8 mouse cellular contexts compared by ENCODE assay signal in the genomic region with DNA sequence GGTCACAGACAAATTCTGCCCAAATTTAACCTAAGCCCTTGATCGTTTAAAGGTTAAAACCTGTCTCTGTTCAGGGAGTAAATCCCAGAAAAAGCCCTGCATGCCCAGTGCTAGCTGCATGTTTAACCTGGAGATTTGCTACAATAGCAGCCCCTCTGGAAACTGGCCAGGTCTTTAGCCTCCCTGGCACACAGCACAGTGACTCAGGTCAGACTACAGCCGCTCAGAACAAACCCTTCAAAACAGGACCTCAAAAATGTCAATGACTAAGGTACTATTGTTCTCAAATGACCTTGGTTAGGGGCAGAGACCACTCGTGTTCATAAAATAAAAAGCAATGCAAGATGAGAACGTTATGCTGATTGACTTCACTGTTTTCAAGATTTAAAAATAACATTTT.
DNase-seq lines count a peak whose midpoint lies in the region; ATAC-seq and TF ChIP-seq lines count a peak whose summit lies in the region.
"Had no signal": no experiment of that assay in that cellular context is flagged by ENCODE, and none has a peak within 500 bp of the region (broad histone marks: within the 10 kb centered on the region; RNA-seq: fewer than 3 reads in every experiment).

No protein-coding gene starts in this region.

- ATAC-seq in intestine, embryonic 16.5 days = peak; percentile 58; the same call in 1 of the 2 replicates

- 49% methylated on average over 4 of the region's 4 CpGs for WGBS in intestine, embryonic 16.5 days

- no peak overlapping the region for H3K9ac ChIP-seq in intestine, embryonic 16.5 days (ENCODE audit: low read depth, low read length)
- H3K9ac ChIP-seq: neural tube, embryonic 13.5 days had no signal

- H3K27ac ChIP-seq in embryonic fibroblast, embryonic 13.5 days (ENCODE audit: insufficient read depth, low read length) = peak overlapping the region; percentile 82
- no peak overlapping the region; the same call in 1 of the 2 replicates for H3K27ac ChIP-seq in intestine, embryonic 16.5 days (ENCODE audit: low read length)
- H3K27ac ChIP-seq in left cerebral cortex, adult 2 months = no peak overlapping the region
- H3K27ac ChIP-seq: neural tube, embryonic 13.5 days had no signal

- intact Hi-C loops in left cerebral cortex, adult 2 months (cut with DNase I) = no loop called here

- TF ChIP-seq CTCF in embryonic fibroblast, embryonic 13.5 days (IDR thresholded peaks at IDR 0.05; ENCODE audit: borderline replicate concordance, insufficient read depth, low read length) = no peak
- no peak for TF ChIP-seq CTCF in left cerebral cortex, adult 2 months (IDR thresholded peaks at IDR 0.05)

- H3K4me2 ChIP-seq in intestine, embryonic 16.5 days (ENCODE audit: low read depth, low read length) = no peak overlapping the region
- H3K4me2 ChIP-seq: neural tube, embryonic 13.5 days had no signal

- no peaks in the 10 kb centered on the region for H3K27me3 ChIP-seq in intestine, embryonic 16.5 days (replicated peaks; ENCODE audit: control insufficient read depth, insufficient read depth, low read length)
- H3K27me3 ChIP-seq: neural tube, embryonic 13.5 days had no signal

- TF ChIP-seq POLR2A in embryonic fibroblast, embryonic 13.5 days (IDR thresholded peaks at IDR 0.05; ENCODE audit: low read depth, low read length) = no peak

- H3K9me3 ChIP-seq in intestine, embryonic 16.5 days (ENCODE audit: control insufficient read depth, low read length) = no peaks in the 10 kb centered on the region
- H3K9me3 ChIP-seq: neural tube, embryonic 13.5 days had no signal

- no peak overlapping the region for H3K4me3 ChIP-seq in embryonic fibroblast, embryonic 13.5 days (ENCODE audit: insufficient read depth, low read length)
- H3K4me3 ChIP-seq in intestine, embryonic 16.5 days (ENCODE audit: low read length) = no peak overlapping the region
- H3K4me3 ChIP-seq in left cerebral cortex, adult 2 months = no peak overlapping the region
- H3K4me3 ChIP-seq: neural tube, embryonic 13.5 days had no signal

- DNase-seq in adrenal gland, adult 2 months = peak; percentile 81
- DNase-seq in lung, postnatal 4 days = peak; percentile 52 to 69
- no peak for DNase-seq in layer of hippocampus, adult 11-12 months (ENCODE audit: low spot score)
- no peak for DNase-seq in urinary bladder, postnatal 25 days (ENCODE audit: low spot score)
- DNase-seq in left cerebral cortex, adult 2 months (ENCODE audit: extremely low spot score in 1 of 2, low spot score in 2 of 2) = no peak

- H3K36me3 ChIP-seq in intestine, embryonic 16.5 days (ENCODE audit: control insufficient read depth, insufficient read depth, low read length) = no peaks in the 10 kb centered on the region
- H3K36me3 ChIP-seq: neural tube, embryonic 13.5 days had no signal

- H3K4me1 ChIP-seq in embryonic fibroblast, embryonic 13.5 days (ENCODE audit: control insufficient read depth, insufficient read depth, low read length) = peaks cover 11% of the 10 kb centered on the region
- H3K4me1 ChIP-seq in intestine, embryonic 16.5 days (ENCODE audit: control insufficient read depth, insufficient read depth, low read length) = peaks cover 9% of the 10 kb centered on the region; the same call in 1 of the 2 replicates

Comparison
In these comparisons a context has a peak if more than half of its experiments do, and no peak if none do; other contexts are left out.
1. DNase-seq: peak in adrenal gland, adult 2 months (single experiment) and lung, postnatal 4 days (2 of 2); none in layer of hippocampus, adult 11-12 months (single experiment), urinary bladder, postnatal 25 days (single experiment) and left cerebral cortex, adult 2 months (0 of 2).